Mouse (Mus musculus) liver, adult 2 months (tissue): Measurements from ENCODE around the gene Ubtd1. TPM values are rescaled to one million over a fixed set of nuclear protein-coding genes. Genes with fewer than 3 reads are reported as not detected.

Source experiments
- DNase-seq: peaks from one replicate; pipeline ENCODE4 v3.0.0-alpha.2; 2011; ENCODE audit warnings: low read depth, low spot score; ENCODE audit errors: extremely low read depth
- H3K27ac ChIP-seq: fragments of 200-500 bp; replicated peaks from 2 replicates; pipeline ENCODE4 v1.5.1; 2012; ENCODE audit warnings: low read depth, mild to moderate bottlenecking, control low read depth, inconsistent platforms, low read length; ENCODE audit not compliant: insufficient read depth
- H3K27me3 ChIP-seq: fragments of 200-500 bp; 2 replicates; pipeline ENCODE4 v1.6.1; 2012; ENCODE audit warnings: mild to moderate bottlenecking, moderate library complexity, low read length, inconsistent platforms; ENCODE audit not compliant: control insufficient read depth, insufficient read depth
- H3K36me3 ChIP-seq: fragments of 200-500 bp; 2 replicates; pipeline ENCODE4 v1.6.1; 2012; ENCODE audit warnings: low read length, inconsistent platforms; ENCODE audit not compliant: control insufficient read depth, insufficient read depth
- H3K4me1 ChIP-seq: fragments of 200-500 bp; 2 replicates; pipeline ENCODE4 v1.6.1; 2011; ENCODE audit warnings: low read length; ENCODE audit not compliant: control insufficient read depth, insufficient read depth
- H3K4me3 ChIP-seq: fragments of 200-500 bp; 2 replicates; pipeline ENCODE4 v1.5.1; 2011; ENCODE audit warnings: low read depth, mild to moderate bottlenecking, control low read depth, low read length, moderate library complexity; ENCODE audit not compliant: insufficient read depth
- H3K79me2 ChIP-seq: fragments of 200-500 bp; 2 replicates; pipeline ENCODE4 v1.6.1; 2012; ENCODE audit warnings: inconsistent platforms, mild to moderate bottlenecking, low read length, moderate library complexity; ENCODE audit not compliant: control insufficient read depth, insufficient read depth
- H3K9ac ChIP-seq: fragments of 200-500 bp; 2 replicates; pipeline ENCODE4 v1.6.1; 2012; ENCODE audit warnings: low read depth, mild to moderate bottlenecking, control low read depth, inconsistent platforms, low read length
- CTCF ChIP-seq: fragments of 200-500 bp; IDR thresholded peaks from 2 replicates; pipeline ENCODE4 v1.5.1; 2011; ENCODE audit warnings: low read depth, low read length, control low read depth
- POLR2A ChIP-seq: fragments of 200-500 bp; IDR thresholded peaks from 2 replicates; pipeline ENCODE4 v1.6.1; 2011; ENCODE audit warnings: low read length, control low read depth; ENCODE audit not compliant: insufficient read depth; ENCODE audit errors: extremely low read depth
- WGBS: fragments of 180-500 bp; shearing (Covaris S2); methylation state at CpG from one replicate; pipeline ENCODE4 v1.1.7; 2018; 5-methylcytosine and 5-hydroxymethylcytosine counted together
- polyA plus RNA-seq: library from polyadenylated mRNA; depleted of rRNA; stranded (reverse); fragments of >200 nt; gene quantifications from 2 replicates; pipeline ENCODE4 v1.2.3, GENCODE M21; 2012; rRNA removed
- total RNA-seq: library from RNA; depleted of rRNA; stranded (reverse); fragments of >200 nt; gene quantifications from 2 replicates; pipeline ENCODE4 v1.2.3, GENCODE M21; 2014; rRNA removed

The Ubtd1 gene
- 4.6 and 4.8 TPM in 2 replicates for total RNA-seq
- polyA plus RNA-seq: 13.4 and 15.3 TPM in 2 replicates

DNA sequence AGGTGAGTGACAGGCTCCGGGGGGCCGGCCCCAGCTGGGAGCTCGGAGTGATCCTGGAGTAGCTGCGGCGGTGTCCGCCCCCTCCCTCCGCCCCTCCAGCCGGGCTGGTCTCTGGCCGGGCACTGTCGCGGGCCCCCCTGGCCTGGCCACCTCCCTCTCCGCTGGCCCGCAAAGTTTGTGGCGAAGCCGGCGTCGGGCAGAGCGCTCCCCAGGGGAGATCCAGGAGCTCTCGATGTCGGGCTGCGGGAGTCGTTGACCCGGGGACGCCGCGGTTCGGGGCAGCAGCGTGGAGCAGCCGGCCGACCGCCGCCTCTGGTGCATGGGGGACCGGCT, at the start of gene Ubtd1:
Ubtd1 (plus strand) TSS at position 169 of the 333 bp plus-strand sequence.
- TF ChIP-seq POLR2A: 0 out of 2 replicates have a peak, but pooled peaks have one; percentile 44
- no peak for TF ChIP-seq CTCF
- Histone ChIP-seq H3K36me3 (no peaks in the 10 kb centered on the region), H3K27ac (peak within 1 kb of the TSS; percentile 86), H3K9ac (peak within 1 kb of the TSS; percentile 89), H3K79me2 (peaks cover 31% of the 10 kb centered on the region), H3K27me3 (no peaks in the 10 kb centered on the region), H3K4me1 (peaks cover 4% of the 10 kb centered on the region), H3K4me3 (peak within 1 kb of the TSS; percentile 81)
- DNase-seq: no peak
- WGBS: under 1% methylated on average over 26 of the region's 33 CpGs

DNA sequence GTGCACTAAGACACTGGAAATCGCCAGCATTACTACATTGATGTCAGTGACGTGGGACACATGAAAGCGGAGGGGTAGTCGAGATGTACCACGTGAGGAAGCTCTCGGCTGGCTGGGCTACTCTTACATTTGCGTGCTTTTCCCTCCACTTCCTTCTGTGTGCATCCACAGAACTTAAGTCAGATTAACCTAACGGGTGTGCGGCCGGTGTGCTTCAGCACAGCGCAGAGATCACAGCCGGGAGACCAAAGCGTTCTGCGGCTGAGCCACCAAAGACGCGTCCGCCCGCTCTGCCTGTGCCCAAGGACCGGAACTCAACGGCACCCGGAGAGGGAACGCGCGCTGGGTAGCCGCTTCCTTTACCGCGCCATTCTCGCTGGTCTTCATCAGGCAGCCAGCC, 48.9 kb upstream of the Ubtd1 start:
- Histone ChIP-seq H3K4me1 (peaks cover 6% of the 10 kb centered on the region), H3K4me3 (peak overlapping the region; percentile 94), H3K9ac (peak overlapping the region; percentile 77), H3K36me3 (peaks cover 7% of the 10 kb centered on the region; the same call in 1 of the 2 replicates), H3K27me3 (no peaks in the 10 kb centered on the region), H3K79me2 (peaks cover 6% of the 10 kb centered on the region; the same call in 1 of the 2 replicates), H3K27ac (no peak overlapping the region; the same call in 1 of the 2 replicates)
- TF ChIP-seq POLR2A (no peak), CTCF (no peak)
- DNase-seq: no peak
- WGBS: under 1% methylated on average over 28 of the region's 28 CpGs

DNA sequence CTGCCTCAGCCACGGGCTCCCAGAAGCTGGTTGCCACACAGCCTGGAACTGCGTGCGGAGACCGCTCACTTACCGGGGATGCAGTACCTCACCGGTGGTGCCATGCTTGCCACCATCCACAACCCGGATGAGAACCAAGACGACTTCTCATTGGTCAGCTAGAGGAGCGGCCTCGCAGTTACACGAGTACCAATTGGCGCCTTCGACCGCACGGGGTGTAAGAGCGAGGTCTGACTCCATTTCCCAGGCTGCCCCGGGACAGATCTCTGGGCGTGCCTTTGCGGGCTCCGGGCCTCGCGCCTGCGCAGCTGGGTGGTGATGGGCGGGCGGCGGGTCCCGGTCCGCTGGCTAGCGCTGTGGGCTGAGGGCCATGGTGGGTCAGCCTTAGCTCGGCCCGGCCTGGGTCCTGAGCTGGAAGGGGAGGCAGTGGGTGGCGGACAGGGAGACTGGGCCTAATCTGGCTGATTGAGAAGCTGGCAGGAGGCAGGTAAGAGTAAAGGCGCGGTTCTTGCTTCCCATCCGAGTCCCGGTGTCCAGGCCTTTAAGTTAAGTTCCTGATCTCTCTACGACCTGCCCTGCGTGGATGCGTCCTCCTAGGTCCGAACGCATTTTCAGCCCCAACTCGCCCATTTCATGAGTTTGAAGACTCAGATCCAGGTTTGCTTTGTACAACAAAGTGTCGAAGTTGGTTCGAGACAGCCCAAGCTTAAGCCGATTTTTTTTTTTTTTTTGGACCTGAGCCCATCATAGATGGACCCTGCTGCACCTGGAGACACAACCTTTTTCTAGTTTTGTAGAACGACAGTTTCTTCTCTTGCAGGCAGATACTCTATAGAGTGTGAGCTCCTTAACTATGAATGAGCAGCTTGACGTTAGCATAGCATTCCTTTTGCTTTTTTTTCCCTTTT, 48.1 kb upstream of the Ubtd1 start, which contains the start of the genes Exosc1 and Zdhhc16:
Exosc1 (minus strand) TSS at position 245 of the 908 bp plus-strand sequence.
Zdhhc16 (plus strand) TSS at position 302 of the 908 bp plus-strand sequence.
- Histone ChIP-seq H3K79me2 (peaks cover 6% of the 10 kb centered on the region; the same call in 1 of the 2 replicates), H3K36me3 (peaks cover 4% of the 10 kb centered on the region; the same call in 1 of the 2 replicates), H3K4me3 (peak within 1 kb of the TSS; percentile 95), H3K27me3 (no peaks in the 10 kb centered on the region), H3K9ac (peak within 1 kb of the TSS; percentile 93), H3K4me1 (peaks cover 6% of the 10 kb centered on the region), H3K27ac (peak within 1 kb of the TSS; percentile 51)
- peak; percentile 95 for DNase-seq
- TF ChIP-seq POLR2A (peak; percentile 50), CTCF (no peak)
- WGBS: under 1% methylated on average over 47 of the region's 47 CpGs

DNA sequence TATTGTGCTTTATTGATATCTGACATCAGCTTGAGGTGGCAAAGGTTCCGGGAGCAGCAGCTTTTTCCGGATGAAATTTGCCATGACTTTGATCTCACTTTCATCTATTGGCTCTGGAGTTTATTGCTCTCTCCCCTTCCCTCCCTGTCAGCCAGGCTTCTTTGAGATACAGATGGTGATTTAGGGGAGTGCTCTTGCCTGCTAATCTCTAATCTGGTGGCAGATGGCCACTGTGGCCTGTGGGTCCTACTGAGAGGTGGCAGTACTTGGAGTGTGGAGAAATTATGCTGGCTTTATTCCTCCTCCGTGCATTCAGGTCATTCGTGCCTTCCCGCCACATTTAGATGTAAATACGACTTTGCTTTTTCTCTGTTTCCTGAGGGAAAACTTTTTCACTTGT, 47.4 kb upstream of the Ubtd1 start:
- TF ChIP-seq CTCF (no peak), POLR2A (no peak)
- 25% methylated on average over 6 of the region's 6 CpGs for WGBS
- peak overlapping the region; percentile 95; the same call in 1 of the 2 replicates for H3K4me3 ChIP-seq
- no peaks in the 10 kb centered on the region for H3K27me3 ChIP-seq
- H3K9ac ChIP-seq: no peak overlapping the region
- H3K4me1 ChIP-seq: peaks cover 6% of the 10 kb centered on the region
- H3K36me3 ChIP-seq: peaks cover 7% of the 10 kb centered on the region; the same call in 1 of the 2 replicates
- no peak for DNase-seq
- H3K27ac ChIP-seq: no peak overlapping the region
- peaks cover 6% of the 10 kb centered on the region; the same call in 1 of the 2 replicates for H3K79me2 ChIP-seq

DNA sequence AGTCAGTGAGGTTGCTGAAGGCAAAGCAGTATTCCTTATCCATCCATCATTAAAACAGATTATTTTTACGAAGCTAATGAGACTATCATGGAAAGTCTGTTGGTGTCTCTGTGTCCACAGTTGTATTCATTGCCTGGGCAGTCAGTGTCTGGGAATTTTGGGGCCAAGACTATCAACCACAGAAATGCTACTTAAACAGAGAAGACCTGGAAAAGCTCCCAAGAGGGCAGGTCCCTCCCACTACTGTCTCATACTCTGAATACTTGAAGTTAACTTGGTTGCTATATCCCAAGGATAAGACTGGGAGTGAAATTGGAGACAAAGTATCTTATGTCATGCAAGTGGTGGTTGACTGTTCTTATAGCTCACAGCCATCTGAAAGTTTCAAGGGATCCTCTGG, 45.6 kb upstream of the Ubtd1 start:
- no peak for DNase-seq
- Histone ChIP-seq H3K79me2 (peaks cover 6% of the 10 kb centered on the region; the same call in 1 of the 2 replicates), H3K36me3 (peaks cover 19% of the 10 kb centered on the region), H3K27me3 (no peaks in the 10 kb centered on the region), H3K27ac (no peak overlapping the region), H3K4me1 (peaks cover 6% of the 10 kb centered on the region), H3K9ac (no peak overlapping the region), H3K4me3 (no peak overlapping the region)
- no peak for TF ChIP-seq CTCF
- no peak for TF ChIP-seq POLR2A
- WGBS: 98% methylated on average over 1 of the region's 1 CpGs
